Mouse (Mus musculus): ENCODE measurements at regions not wholly inside any gene's neighbourhood (a gene's known extent, or its start where the extent isn't known, plus 50 kb on each side); places are given as distances from the start of the nearest gene placed in this dataset.

GRCm38 (mm10) chr13:20031082-20031481, 59.3 kb upstream of the Elmo1 start:
- TF ChIP-seq CHD2 (IDR thresholded peaks at IDR 0.05; ENCODE audit: low read depth, low read length) (no peak), ZNF384 (IDR thresholded peaks at IDR 0.05; ENCODE audit: low read depth, low read length) (no peak), HCFC1 (IDR thresholded peaks at IDR 0.05; ENCODE audit: borderline replicate concordance, insufficient read depth, low read length) (no peak)
